Comparison of ENCODE assay signal across 25 mouse cellular contexts in genomic region chr5:4036686-4037085, GRCm38 (mm10).
A peak's percentile ranks its signal among the peaks of the same experiment; 100 is the strongest.
DNase-seq lines count a peak whose midpoint lies in the region; ATAC-seq and TF ChIP-seq lines count a peak whose summit lies in the region.
"Had no signal": no experiment of that assay in that cellular context is flagged by ENCODE, and none has a peak within 500 bp of the region (broad histone marks: within the 10 kb centered on the region; RNA-seq: fewer than 3 reads in every experiment).

No protein-coding gene starts in this region.

- 79% methylated on average over 9 of the region's 9 CpGs for WGBS in liver, embryonic 12.5 days (ENCODE audit: insufficient replicate concordance)
- 85% methylated on average over 9 of the region's 9 CpGs for WGBS in liver, postnatal 0 days (ENCODE audit: insufficient replicate concordance)

- no peak for TF ChIP-seq EP300 in CH12.LX (IDR thresholded peaks at IDR 0.05; ENCODE audit: low read length)
- TF ChIP-seq EP300 in MEL (IDR thresholded peaks at IDR 0.05; ENCODE audit: low read depth in 1 of 2, low read length in 2 of 2): no peak
- TF ChIP-seq EP300 in liver, postnatal 0 days (IDR thresholded peaks at IDR 0.05; ENCODE audit: low read depth): no peak

- dilution Hi-C loops in CH12.LX (cut with MboI; ENCODE audit: extremely low pct_ligation_motif_present, extremely low pct_unique_long_range_greater_than_20kb, low sequenced_read_pairs): no loop called here

- TF ChIP-seq CTCF in CH12.LX (conservative IDR thresholded peaks at IDR 0.05 in 1 of 2, IDR thresholded peaks at IDR 0.05 in 1 of 2; ENCODE audit: low read depth in 2 of 2, low read length in 2 of 2) (no peak), MEL (IDR thresholded peaks at IDR 0.05 in 2 of 3, conservative IDR thresholded peaks at IDR 0.05 in 1 of 3; ENCODE audit: control insufficient read depth in 1 of 3, insufficient read depth in 1 of 3, low read depth in 2 of 3, low read length in 3 of 3, poor library complexity in 1 of 3, severe bottlenecking in 1 of 3) (no peak)
- TF ChIP-seq CTCF in liver, postnatal 0 days (IDR thresholded peaks at IDR 0.05; ENCODE audit: low read depth): no peak

- no peak for TF ChIP-seq RAD21 in CH12.LX (IDR thresholded peaks at IDR 0.05; ENCODE audit: low read depth, low read length)
- TF ChIP-seq RAD21 in MEL (IDR thresholded peaks at IDR 0.05; ENCODE audit: low read depth, low read length): no peak

- in situ Hi-C loops in CH12.LX (cut with MboI; ENCODE audit: low pct_ligation_motif_present, low pct_unique_long_range_greater_than_20kb, low sequenced_read_pairs): no loop called here

- H3K79me2 ChIP-seq in CH12.LX (replicated peaks; ENCODE audit: control insufficient read depth, extremely low read depth, insufficient read depth, poor library complexity, severe bottlenecking) (no peaks in the 10 kb centered on the region), MEL (ENCODE audit: control insufficient read depth, insufficient read depth, low read length, poor library complexity) (no peaks in the 10 kb centered on the region)

- no peak overlapping the region for H3K4me3 ChIP-seq in CH12.LX (replicated peaks in 1 of 3; ENCODE audit: low read depth in 2 of 3, low read length in 2 of 3, poor library complexity in 1 of 3)
- no peak overlapping the region for H3K4me3 ChIP-seq in MEL (ENCODE audit: control insufficient read depth in 1 of 2, insufficient read depth in 1 of 2, low read depth in 2 of 2, low read length in 2 of 2)
- H3K4me3 ChIP-seq in liver, embryonic 12.5 days: no peak overlapping the region
- H3K4me3 ChIP-seq in liver, postnatal 0 days (ENCODE audit: low read depth, low read length): no peak overlapping the region
- H3K4me3 ChIP-seq: forebrain, embryonic 13.5 days; kidney, embryonic 15.5 days; megakaryocyte, embryonic 14.5 days; midbrain, embryonic 15.5 days had no signal

- H3K27me3 ChIP-seq in CH12.LX (replicated peaks): no peaks in the 10 kb centered on the region
- no peaks in the 10 kb centered on the region for H3K27me3 ChIP-seq in MEL (ENCODE audit: control insufficient read depth in 1 of 2, insufficient read depth in 2 of 2, low read length in 2 of 2)
- no peaks in the 10 kb centered on the region for H3K27me3 ChIP-seq in liver, embryonic 12.5 days (replicated peaks)
- no peaks in the 10 kb centered on the region for H3K27me3 ChIP-seq in liver, postnatal 0 days (ENCODE audit: insufficient read depth, low read length)
- H3K27me3 ChIP-seq: forebrain, embryonic 13.5 days; kidney, embryonic 15.5 days; megakaryocyte, embryonic 14.5 days; midbrain, embryonic 15.5 days; Patski had no signal

- peaks cover 7 to 42% of the 10 kb centered on the region in 2 experiments for H3K36me3 ChIP-seq in CH12.LX (replicated peaks in 1 of 2; ENCODE audit: control insufficient read depth in 1 of 2, insufficient read depth in 1 of 2, low read length in 1 of 2)
- peaks cover 4 to 8% of the 10 kb centered on the region in 2 experiments for H3K36me3 ChIP-seq in MEL (ENCODE audit: control insufficient read depth in 1 of 2, insufficient read depth in 2 of 2, low read length in 2 of 2)
- H3K36me3 ChIP-seq in liver, embryonic 12.5 days: peaks cover 54% of the 10 kb centered on the region
- H3K36me3 ChIP-seq in liver, postnatal 0 days (replicated peaks; ENCODE audit: insufficient read depth, low read length): peaks cover 41% of the 10 kb centered on the region

- H3K9me3 ChIP-seq in CH12.LX (replicated peaks; ENCODE audit: low read length): peaks cover 3% of the 10 kb centered on the region
- no peaks in the 10 kb centered on the region for H3K9me3 ChIP-seq in MEL (replicated peaks; ENCODE audit: insufficient read depth, low read length)
- no peaks in the 10 kb centered on the region for H3K9me3 ChIP-seq in liver, embryonic 12.5 days (replicated peaks)
- H3K9me3 ChIP-seq in liver, postnatal 0 days (ENCODE audit: low read length): no peaks in the 10 kb centered on the region
- H3K9me3 ChIP-seq: forebrain, embryonic 13.5 days; kidney, embryonic 15.5 days; midbrain, embryonic 15.5 days had no signal

- H3K4me2 ChIP-seq in CH12.LX (ENCODE audit: insufficient read depth, low read depth, poor library complexity, severe bottlenecking): no peak overlapping the region
- no peak overlapping the region for H3K4me2 ChIP-seq in liver, embryonic 12.5 days
- no peak overlapping the region for H3K4me2 ChIP-seq in liver, postnatal 0 days (ENCODE audit: low read depth, low read length)
- H3K4me2 ChIP-seq: forebrain, embryonic 13.5 days; heart, embryonic 11.5 days; hindbrain, embryonic 14.5 days; kidney, embryonic 15.5 days; midbrain, embryonic 15.5 days had no signal

- DNase-seq in CH12.LX (ENCODE audit: extremely low read depth) (peak; percentile 20), MEL (ENCODE audit: low read depth, low spot score) (peak; percentile 55)
- DNase-seq in c-Kit-positive CD71-negative TER-119-negative erythroid progenitor cells, embryonic 14.5 days (ENCODE audit: low read depth): peak; percentile 2
- DNase-seq in naive thymus-derived CD4-positive, alpha-beta T cell, adult 2 months (ENCODE audit: low read depth): peak; percentile 15
- no peak for DNase-seq in spleen, postnatal 36 days (ENCODE audit: low spot score in 2 of 2)
- no peak for DNase-seq in liver, postnatal 0 days
- DNase-seq: adrenal gland, postnatal 10 days; cerebellum, adult 8-10 months; cerebellum, postnatal 25 days; gastrocnemius, postnatal 25 days; heart, adult 18-20 months; kidney, adult 11 months; kidney, postnatal 25 days; lung, postnatal 4 days; right cerebral cortex, adult 18-20 months; spleen, adult 18-20 months; thymus, postnatal 4 days had no signal

- H3K9ac ChIP-seq in CH12.LX (ENCODE audit: insufficient read depth, low read depth): no peak overlapping the region
- no peak overlapping the region for H3K9ac ChIP-seq in MEL (ENCODE audit: control insufficient read depth, low read depth, low read length, poor library complexity, severe bottlenecking)
- no peak overlapping the region for H3K9ac ChIP-seq in liver, embryonic 12.5 days
- no peak overlapping the region for H3K9ac ChIP-seq in liver, postnatal 0 days (replicated peaks)
- H3K9ac ChIP-seq: forebrain, embryonic 13.5 days; hindbrain, embryonic 14.5 days; kidney, embryonic 15.5 days; midbrain, embryonic 15.5 days had no signal

- H3K4me1 ChIP-seq in CH12.LX (ENCODE audit: control insufficient read depth in 1 of 2, insufficient read depth in 2 of 2) (no peaks in the 10 kb centered on the region), MEL (ENCODE audit: control insufficient read depth in 1 of 2, insufficient read depth in 2 of 2, low read length in 2 of 2) (peaks cover 0 to 6% of the 10 kb centered on the region in 2 experiments; a peak in 1 of 4 replicates)
- no peaks in the 10 kb centered on the region for H3K4me1 ChIP-seq in liver, embryonic 12.5 days
- H3K4me1 ChIP-seq in liver, postnatal 0 days (ENCODE audit: insufficient read depth): no peaks in the 10 kb centered on the region
- H3K4me1 ChIP-seq: forebrain, embryonic 13.5 days; kidney, embryonic 15.5 days; megakaryocyte, embryonic 14.5 days; midbrain, embryonic 15.5 days had no signal

- H3K27ac ChIP-seq in CH12.LX (ENCODE audit: insufficient read depth, low read depth): no peak overlapping the region
- no peak overlapping the region for H3K27ac ChIP-seq in MEL (ENCODE audit: control insufficient read depth, low read depth, low read length)
- H3K27ac ChIP-seq in liver, embryonic 12.5 days: no peak overlapping the region
- H3K27ac ChIP-seq in liver, postnatal 0 days (ENCODE audit: low read depth): no peak overlapping the region
- H3K27ac ChIP-seq: forebrain, embryonic 13.5 days; hindbrain, embryonic 14.5 days; kidney, embryonic 15.5 days; midbrain, embryonic 15.5 days had no signal

- ATAC-seq in liver, embryonic 12.5 days: no peak
- ATAC-seq in liver, postnatal 0 days: no peak
- ATAC-seq: forebrain, embryonic 13.5 days; midbrain, embryonic 15.5 days; Patski had no signal

- no peak for TF ChIP-seq POLR2A in CH12.LX (IDR thresholded peaks at IDR 0.05; ENCODE audit: low read depth, low read length)
- TF ChIP-seq POLR2A in MEL (IDR thresholded peaks at IDR 0.05; ENCODE audit: control insufficient read depth in 1 of 2, insufficient read depth in 1 of 2, low read depth in 1 of 2, low read length in 2 of 2, poor library complexity in 1 of 2): no peak

TF ChIP-seq in CH12.LX, 34 proteins besides CTCF, POLR2A, EP300 and RAD21:
- TF ChIP-seq JUND (conservative IDR thresholded peaks at IDR 0.05; ENCODE audit: low read depth, low read length): no peak
- no peak for TF ChIP-seq RCOR1 (conservative IDR thresholded peaks at IDR 0.05; ENCODE audit: low read depth, low read length)
- no peak for TF ChIP-seq CHD2 (IDR thresholded peaks at IDR 0.05; ENCODE audit: low read length)
- no peak for TF ChIP-seq MEF2A (IDR thresholded peaks at IDR 0.05; ENCODE audit: borderline replicate concordance, low read depth, low read length)
- TF ChIP-seq TCF12 (IDR thresholded peaks at IDR 0.05; ENCODE audit: low read depth, low read length): no peak
- TF ChIP-seq GABPA (IDR thresholded peaks at IDR 0.05; ENCODE audit: insufficient replicate concordance, low read depth, low read length): no peak
- no peak for TF ChIP-seq ETS1 (conservative IDR thresholded peaks at IDR 0.05; ENCODE audit: low read depth, low read length)

TF ChIP-seq in MEL, 35 proteins besides CTCF, POLR2A, EP300 and RAD21:
- no peak for TF ChIP-seq TCF12 (IDR thresholded peaks at IDR 0.05; ENCODE audit: low read depth, low read length)
- TF ChIP-seq RCOR1 (IDR thresholded peaks at IDR 0.05; ENCODE audit: low read depth, low read length): no peak
- TF ChIP-seq USF1 (IDR thresholded peaks at IDR 0.05; ENCODE audit: low read depth, low read length): no peak
- no peak for TF ChIP-seq MYC (IDR thresholded peaks at IDR 0.05; ENCODE audit: low read depth, low read length)
- TF ChIP-seq MAZ (IDR thresholded peaks at IDR 0.05; ENCODE audit: low read depth, low read length): no peak
- no peak for TF ChIP-seq ZKSCAN1 (IDR thresholded peaks at IDR 0.05; ENCODE audit: low read depth, low read length)
- TF ChIP-seq MYB (IDR thresholded peaks at IDR 0.05; ENCODE audit: low read depth, low read length): no peak
- no peak for TF ChIP-seq ELF1 (IDR thresholded peaks at IDR 0.05; ENCODE audit: low read depth, low read length)
- no peak for TF ChIP-seq HCFC1 (IDR thresholded peaks at IDR 0.05; ENCODE audit: low read depth, low read length)
- no peak for TF ChIP-seq TBP (IDR thresholded peaks at IDR 0.05; ENCODE audit: low read depth, low read length)

Comparison
In these comparisons a context has a peak if more than half of its experiments do, and no peak if none do; other contexts are left out.
1. DNase-seq: peak in CH12.LX (single experiment), MEL (single experiment), c-Kit-positive CD71-negative TER-119-negative erythroid progenitor cells, embryonic 14.5 days (single experiment) and naive thymus-derived CD4-positive, alpha-beta T cell, adult 2 months (single experiment); none in spleen, postnatal 36 days (0 of 2) and liver, postnatal 0 days (single experiment).